In genomic region chr5:100500458-100500961, GRCm38 (mm10) we compare ENCODE assay signal across 8 mouse cellular contexts. TPM values are rescaled to one million over a fixed set of nuclear protein-coding genes. Genes with fewer than 3 reads are reported as not detected.
A peak's percentile ranks its signal among the peaks of the same experiment; 100 is the strongest.
DNase-seq lines count a peak whose midpoint lies in the region; ATAC-seq lines count a peak whose summit lies in the region.

TSS of gene Lin54 (minus strand) at chr5:100500639.

- no peaks in the 10 kb centered on the region for H3K27me3 ChIP-seq in intestine, embryonic 16.5 days (replicated peaks; ENCODE audit: control insufficient read depth, insufficient read depth, low read length)
- H3K27me3 ChIP-seq in midbrain, embryonic 10.5 days (ENCODE audit: low read depth, poor library complexity, severe bottlenecking), result no peaks in the 10 kb centered on the region

- ATAC-seq in intestine, embryonic 16.5 days, result peak; percentile 90

- peak; percentile 89 for DNase-seq in adrenal gland, adult 8-10 months
- DNase-seq in embryo, embryonic 11.5 days (ENCODE audit: low read depth, low spot score), result peak; percentile 88
- DNase-seq in gastrocnemius, postnatal 36 days, result peak; percentile 69 to 82
- peak; percentile 86 for DNase-seq in left cerebral cortex, postnatal 36 days (ENCODE audit: low spot score in 2 of 2)
- peak; percentile 97 for DNase-seq in midbrain, embryonic 10.5 days (ENCODE audit: low spot score)
- DNase-seq in right cerebral cortex, postnatal 36 days (ENCODE audit: low spot score in 2 of 2), result peak; percentile 85 to 90
- peak; percentile 86 to 88 for DNase-seq in urinary bladder, postnatal 4 days (ENCODE audit: low spot score in 2 of 2)

- H3K9me3 ChIP-seq in intestine, embryonic 16.5 days (ENCODE audit: control insufficient read depth, low read length), result no peaks in the 10 kb centered on the region
- no peaks in the 10 kb centered on the region for H3K9me3 ChIP-seq in midbrain, embryonic 10.5 days (replicated peaks)

- peak within 1 kb of the TSS; percentile 89 for H3K4me2 ChIP-seq in intestine, embryonic 16.5 days (ENCODE audit: low read depth, low read length)

- peak within 1 kb of the TSS; percentile 74 for H3K9ac ChIP-seq in intestine, embryonic 16.5 days (ENCODE audit: low read depth, low read length)

- peak within 1 kb of the TSS; percentile 68 for H3K27ac ChIP-seq in intestine, embryonic 16.5 days (ENCODE audit: low read length)
- H3K27ac ChIP-seq in midbrain, embryonic 10.5 days (replicated peaks), result peak within 1 kb of the TSS; percentile 87

- no peaks in the 10 kb centered on the region for H3K36me3 ChIP-seq in intestine, embryonic 16.5 days (ENCODE audit: control insufficient read depth, insufficient read depth, low read length)
- no peaks in the 10 kb centered on the region for H3K36me3 ChIP-seq in midbrain, embryonic 10.5 days

- intact Hi-C loops in gastrocnemius, postnatal 36 days (cut with DNase I), result loop anchor here (1.0 to 5.0 kb wide), 2 partner anchors 18 to 83 kb away; partner anchors contain the start of genes Cops4 and Sec31a
- intact Hi-C loops in left cerebral cortex, postnatal 36 days (cut with DNase I), result no loop called here

- peaks cover 5% of the 10 kb centered on the region; the same call in 1 of the 2 replicates for H3K4me1 ChIP-seq in intestine, embryonic 16.5 days (ENCODE audit: control insufficient read depth, insufficient read depth, low read length)
- H3K4me1 ChIP-seq in midbrain, embryonic 10.5 days, result peaks cover 29% of the 10 kb centered on the region

- WGBS in intestine, embryonic 16.5 days, result under 1% methylated on average over 50 of the region's 60 CpGs
- under 1% methylated on average over 59 of the region's 60 CpGs for WGBS in midbrain, embryonic 10.5 days

- peak within 1 kb of the TSS; percentile 72 for H3K4me3 ChIP-seq in intestine, embryonic 16.5 days (ENCODE audit: low read length)
- peak within 1 kb of the TSS; percentile 88 for H3K4me3 ChIP-seq in midbrain, embryonic 10.5 days

RNA-seq across cellular contexts. Expression of gene Lin54, which starts in this region (rescaled TPM):
- 10 to 100 TPM in 3 of 4 experiments, 1 to 10 TPM in 1; 9.6 to 14.9 (median 10.3) TPM for total RNA-seq in adrenal gland, adult 8-10 months (2022)
- total RNA-seq in gastrocnemius, postnatal 36 days (2021), result 1 to 10 TPM; 4.4 to 4.7 TPM
- 10.2 and 10.7 TPM in 2 replicates for polyA plus RNA-seq in intestine, embryonic 16.5 days (2015; fragmentation: Nextera tagmentation; extraction: Ambion mirVana)
- total RNA-seq in left cerebral cortex, postnatal 36 days (2021), result 10 to 100 TPM; 21.8 to 22.0 TPM
- polyA plus RNA-seq in midbrain, embryonic 10.5 days (2016; fragmentation: Nextera tagmentation; extraction: Ambion mirVana), result 14.4 and 15.0 TPM in 2 replicates

Comparison
In these comparisons a context has a peak if more than half of its experiments do, and no peak if none do; other contexts are left out.
1. Peak in every context shown above with its lines: DNase-seq, ATAC-seq, H3K4me3 ChIP-seq and H3K27ac ChIP-seq.